Mouse (Mus musculus): ENCODE measurements around the gene Nrp1. TPM values are rescaled to one million over a fixed set of nuclear protein-coding genes. Genes with fewer than 3 reads are reported as not detected.

Gene Nrp1
- total RNA-seq, 2 experiments from 2014 or later = 60.4 to 72.9 TPM

DNA sequence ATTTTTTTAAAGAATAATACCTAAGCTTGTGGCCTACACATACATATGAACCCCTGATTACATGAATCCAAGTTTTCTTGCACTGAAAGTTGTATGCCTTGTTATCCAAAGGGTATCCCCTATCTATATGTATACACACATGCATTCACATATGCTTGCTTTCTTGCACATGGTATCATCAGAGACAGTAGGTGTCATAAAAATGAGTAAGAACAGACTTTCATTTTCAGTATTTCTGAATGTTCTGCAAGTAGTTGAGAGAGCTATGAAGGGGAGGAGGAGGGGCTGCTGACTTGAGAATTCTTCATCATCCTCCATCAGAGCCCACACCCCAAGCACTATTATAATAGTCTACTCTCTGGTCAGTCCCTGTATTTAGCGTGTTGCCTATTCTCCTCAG lies 62.0 kb downstream of the Nrp1 start:
- DNase-seq = no peak

DNA sequence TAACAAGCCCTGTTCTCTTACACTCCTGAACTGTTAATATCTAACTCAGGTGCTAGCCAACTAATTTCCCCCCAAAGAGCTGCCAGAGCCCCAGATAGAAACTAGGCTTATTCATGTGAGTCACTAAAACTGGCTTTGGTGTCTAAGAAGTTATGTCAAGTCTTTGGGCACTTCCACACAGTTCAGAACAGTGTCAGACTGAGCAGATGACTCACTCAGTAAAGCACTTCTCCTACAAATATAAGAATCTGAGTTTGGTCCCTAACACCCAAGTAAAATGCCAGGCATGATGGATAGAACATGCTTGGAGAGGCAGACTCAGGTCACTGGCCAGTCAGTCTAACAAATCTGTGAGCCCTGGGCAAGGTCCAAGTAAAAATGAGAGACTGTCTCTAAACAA lies 65.4 kb downstream of the Nrp1 start:
- DNase-seq = no peak

DNA sequence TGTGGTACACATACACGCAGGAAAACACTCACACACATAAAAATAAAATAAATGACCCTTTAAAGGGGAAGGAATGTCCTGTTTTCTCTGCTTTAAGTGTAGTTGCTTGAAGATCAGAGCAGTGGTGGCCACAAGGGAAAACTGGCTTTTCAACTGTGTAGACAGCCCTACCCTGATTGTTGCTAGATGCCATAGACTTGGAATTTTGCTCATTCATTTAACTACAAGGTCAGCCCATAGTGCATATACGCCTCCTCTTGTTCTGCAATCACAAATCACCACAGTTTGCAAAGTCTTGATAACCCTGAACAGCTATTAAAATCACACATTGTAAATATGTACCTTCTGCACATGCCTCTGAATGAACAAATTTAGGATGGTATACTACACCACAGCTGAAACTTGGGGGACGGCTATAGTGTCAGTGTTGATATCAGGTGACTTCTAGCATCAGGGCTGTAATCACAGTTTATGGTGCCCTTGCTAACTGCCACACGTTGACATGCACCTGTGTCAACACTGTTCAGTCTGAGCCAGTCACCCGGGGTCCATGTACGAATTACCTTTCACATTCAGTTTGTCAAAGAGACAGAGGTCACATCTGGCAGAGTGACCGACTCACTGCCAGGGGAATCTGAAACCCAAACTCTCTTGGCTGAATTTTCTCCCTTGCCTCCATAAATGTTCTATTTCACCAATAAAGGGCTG lies 66.4 kb downstream of the Nrp1 start:
- no peak for DNase-seq

DNA sequence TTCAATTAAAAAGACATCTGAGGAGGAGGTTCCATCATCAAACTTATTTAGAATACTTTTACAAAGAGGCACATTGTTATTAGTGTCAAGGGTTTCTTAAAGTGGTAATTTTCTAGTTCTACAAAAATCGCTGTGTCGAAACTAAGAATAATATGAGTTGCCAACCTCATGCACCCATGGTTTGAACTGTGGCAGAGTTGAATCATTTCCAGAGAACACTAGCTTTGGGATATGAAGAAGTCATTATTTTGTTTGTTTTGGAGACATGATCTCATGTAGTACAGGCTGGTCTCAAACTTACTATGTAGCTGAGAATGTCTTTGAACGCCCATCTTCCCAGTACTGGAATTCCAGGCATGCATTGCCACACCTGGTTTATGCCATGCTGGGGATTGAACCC lies 68.7 kb downstream of the Nrp1 start:
- DNase-seq = no peak

DNA sequence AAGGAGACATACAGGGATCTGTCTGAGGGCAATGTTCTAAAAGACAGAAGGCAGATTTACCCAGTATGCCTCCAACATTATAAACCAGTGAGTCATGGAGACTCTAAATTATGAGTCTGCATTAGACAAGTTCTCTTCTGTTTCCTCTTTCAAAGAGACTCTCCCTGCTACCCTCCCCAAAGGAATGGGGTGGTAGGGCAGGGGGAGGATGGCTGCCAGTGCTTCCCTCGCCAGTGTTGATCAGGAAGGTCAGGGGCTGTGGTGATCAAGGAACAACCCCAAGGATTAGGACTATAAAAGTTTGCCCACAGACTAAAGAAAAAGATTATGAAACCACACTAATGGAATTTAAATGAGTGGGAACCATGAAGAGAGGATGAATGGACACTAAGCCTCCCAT lies 70.6 kb downstream of the Nrp1 start:
- DNase-seq = no peak

DNA sequence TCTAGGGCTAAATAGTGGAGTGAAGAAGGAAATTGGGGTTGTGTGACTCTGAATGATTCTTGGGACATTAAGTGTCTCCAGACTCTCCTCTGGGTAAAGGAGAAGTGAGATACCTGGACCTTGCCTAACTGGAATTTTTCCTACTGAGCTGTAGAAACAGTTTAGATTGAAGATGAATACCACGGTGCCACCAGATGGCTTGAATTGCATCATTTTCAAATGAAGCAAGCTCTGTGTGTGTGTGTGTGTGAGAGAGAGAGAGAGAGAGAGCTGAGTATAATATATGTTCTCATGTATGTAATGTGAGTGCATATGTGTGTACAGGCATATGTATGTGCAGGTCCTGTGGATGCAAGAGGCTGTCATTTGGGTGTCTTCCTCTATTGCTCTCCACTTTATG lies 72.7 kb downstream of the Nrp1 start:
- no peak for DNase-seq

DNA sequence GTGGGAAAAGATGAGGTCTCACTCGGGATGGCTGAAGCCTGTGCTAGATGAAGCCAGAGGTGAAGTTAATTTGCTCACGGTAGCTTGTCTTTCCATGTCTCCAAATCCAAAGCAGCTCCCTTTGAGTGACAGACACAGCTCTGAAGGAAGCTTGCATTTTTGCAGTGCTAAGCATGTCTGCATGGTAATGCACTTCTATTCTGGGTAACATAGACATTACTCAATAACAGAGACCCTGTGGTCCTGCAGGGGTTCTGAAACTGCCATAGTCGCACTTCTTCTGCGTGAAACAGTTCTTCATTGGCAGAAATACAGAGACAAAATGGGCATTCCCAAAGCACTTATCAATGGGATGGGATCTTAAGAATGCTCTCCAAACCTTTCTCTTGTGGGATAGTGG lies 77.3 kb downstream of the Nrp1 start:
- no peak for DNase-seq

DNA sequence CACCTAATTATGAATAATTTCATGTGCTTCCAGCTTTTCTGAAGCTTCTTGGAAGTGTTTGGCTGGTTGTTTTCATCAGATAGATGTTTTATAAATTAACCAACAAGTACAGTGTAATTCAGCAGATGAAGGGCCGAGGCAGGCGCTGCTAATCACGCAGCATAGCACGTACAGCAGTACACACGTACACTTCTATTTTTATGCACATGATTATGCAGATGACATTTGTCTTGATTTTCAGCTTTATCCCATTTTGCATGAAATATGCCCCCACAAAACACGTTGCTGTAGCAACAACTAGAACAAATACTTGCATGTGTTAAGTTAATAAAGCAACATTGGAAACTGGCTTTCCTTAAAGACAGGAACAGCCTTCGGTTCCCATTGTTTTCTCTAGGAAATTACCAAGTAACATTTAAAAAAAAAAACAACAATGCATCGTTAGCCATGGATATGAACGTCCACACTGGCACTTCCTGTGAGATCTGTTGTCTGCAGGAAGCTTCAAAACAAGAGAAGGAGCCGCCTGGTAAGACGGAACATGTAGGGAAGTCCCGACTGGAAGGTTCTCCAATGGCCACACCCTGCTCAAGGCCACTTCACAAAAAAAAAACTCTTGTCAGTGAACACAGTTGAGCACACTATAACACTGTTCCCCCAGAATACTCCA lies 78.9 kb downstream of the Nrp1 start:
- DNase-seq = no peak

DNA sequence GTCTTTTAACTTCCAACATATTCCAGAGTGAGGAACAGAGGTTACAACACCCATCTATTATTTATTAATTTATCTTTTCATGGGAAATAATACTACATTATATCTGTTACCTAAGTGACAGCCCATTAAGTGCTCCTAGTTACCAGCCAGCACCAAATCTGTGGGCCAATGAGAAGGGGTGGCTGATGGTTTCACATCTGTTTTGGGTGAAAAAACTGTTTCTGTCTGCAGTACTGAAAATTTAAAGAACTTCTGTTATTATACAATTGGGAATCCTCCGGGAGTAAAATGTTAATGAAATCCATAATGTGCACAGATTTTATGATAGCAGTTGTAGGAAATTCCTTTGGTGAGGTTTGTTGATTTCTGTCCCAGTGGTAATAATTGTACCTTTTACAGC lies 83.0 kb downstream of the Nrp1 start:
- no peak for DNase-seq

DNA sequence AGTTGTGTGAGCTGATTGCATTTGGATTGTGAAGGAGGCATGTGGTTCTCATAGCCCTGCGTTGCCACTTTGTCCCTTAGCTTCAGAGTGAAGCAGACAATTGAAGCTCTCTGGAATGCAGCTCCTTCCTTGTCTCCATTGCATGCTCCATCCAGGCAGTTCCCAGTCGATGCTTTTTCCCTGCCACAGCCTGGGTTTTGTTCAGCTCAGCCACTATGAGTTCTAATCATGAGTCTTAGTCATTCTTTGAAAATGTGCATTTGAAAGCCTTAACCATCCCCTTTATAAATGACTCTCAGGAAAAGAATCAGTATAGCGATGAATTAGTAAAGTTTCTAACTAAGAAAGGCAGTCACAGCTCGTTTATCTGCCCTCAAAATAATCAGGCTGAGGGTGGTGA lies 87.2 kb downstream of the Nrp1 start:
- no peak for DNase-seq

DNA sequence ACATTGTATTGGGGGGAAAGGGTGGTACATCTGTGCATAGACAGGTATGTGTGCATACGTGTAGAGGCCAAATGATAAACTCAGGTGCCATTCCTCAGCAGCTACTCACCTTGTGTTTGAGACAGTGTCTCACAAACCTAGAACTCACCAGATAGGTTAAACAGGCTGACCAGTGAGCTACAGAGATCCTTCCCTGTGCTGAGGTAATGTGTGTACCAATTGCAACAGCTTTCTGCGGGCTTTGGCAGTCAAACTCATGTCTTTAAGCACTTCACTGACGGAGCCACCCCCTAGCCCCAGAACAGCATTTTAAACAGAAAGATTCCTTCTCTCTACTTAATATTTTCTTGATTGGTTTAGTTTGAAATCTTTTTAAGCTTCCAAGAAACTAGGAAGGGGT lies 88.2 kb downstream of the Nrp1 start:
- no peak for DNase-seq

DNA sequence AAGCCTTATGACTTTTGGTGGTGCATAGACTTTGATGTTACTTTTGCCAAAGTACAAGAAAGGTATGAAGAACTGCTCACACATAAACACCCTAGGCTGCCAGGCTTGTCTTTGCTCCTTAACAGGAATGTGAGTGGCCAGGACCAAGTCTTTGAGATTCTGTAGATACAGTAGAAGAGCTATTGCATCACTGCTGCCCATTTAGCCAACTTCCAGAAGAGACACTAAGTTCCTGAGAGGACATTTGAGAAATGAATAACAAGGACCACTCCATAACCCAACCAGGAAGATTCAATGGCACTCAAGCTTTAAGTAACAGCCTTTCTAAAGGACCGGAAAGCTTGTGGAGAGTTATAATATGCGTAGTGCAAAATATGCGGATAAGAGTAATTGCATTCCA lies 88.9 kb downstream of the Nrp1 start:
- no peak for DNase-seq

DNA sequence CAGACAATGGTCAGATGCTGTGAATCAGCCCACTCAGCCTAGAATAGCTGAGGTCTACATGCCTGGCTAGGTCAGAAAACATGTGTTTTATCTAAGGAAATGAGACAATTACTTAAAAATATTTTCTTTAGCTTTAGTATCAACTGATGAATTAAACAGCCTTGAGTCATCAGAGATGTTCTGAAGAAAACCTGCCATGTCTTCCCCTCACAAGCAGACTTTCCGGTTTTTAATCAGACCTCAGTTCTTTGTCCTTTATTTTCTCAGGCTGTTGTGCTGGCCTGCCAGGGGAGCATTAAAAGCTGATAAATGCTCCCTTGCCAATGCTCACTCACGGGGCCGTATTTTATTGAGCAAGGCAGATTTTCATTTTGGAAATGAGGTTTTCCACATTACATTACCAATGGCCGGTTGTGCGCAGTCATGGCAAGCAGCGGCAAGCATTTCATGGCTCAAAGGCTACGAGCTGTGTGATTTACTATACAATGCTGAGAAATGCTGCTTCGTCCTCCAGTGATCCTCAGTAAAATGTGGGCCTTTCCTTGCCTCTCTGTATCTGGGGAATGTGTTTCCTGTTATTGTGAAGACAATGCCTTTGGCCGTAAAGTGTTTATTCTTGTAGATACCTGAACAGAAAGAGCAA lies 92.1 kb downstream of the Nrp1 start:
- no peak for DNase-seq

DNA sequence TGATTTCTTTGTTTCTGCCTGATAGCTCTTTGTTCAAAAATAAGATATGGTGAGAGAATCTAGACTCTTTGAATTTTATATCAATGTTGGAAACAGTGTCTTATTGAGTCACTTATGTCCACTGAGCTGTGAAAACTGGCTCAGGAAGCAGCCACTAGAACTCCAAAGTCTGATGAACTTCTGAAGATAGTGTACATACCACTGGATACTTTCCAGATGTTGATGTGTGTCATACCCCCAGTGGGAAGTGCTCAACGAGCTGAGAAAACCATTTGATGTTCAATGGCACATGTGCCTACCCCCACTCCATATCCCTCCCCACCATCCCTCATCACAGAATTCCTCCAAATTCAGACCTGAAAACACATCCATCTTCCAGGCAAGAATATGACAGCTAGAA lies 92.7 kb downstream of the Nrp1 start:
- DNase-seq = no peak

DNA sequence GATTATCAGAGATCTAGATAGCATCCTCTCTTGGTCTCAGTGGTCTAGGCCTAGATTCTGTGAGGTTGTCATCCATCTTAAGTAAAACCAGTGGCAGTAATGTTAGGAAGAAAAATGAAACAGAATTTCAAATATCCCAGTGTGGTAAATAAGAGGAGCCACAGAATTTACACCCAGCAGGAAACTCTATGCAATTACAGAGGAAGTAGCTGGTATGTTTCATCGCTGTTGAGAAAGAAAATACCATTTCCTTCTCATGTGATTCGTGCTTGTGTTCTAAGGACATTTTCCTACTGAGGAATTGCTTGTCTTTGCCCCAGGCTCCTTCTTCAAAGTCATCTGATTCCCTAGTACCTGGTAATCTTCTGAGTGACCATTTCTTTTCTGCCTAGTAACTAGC lies 95.1 kb downstream of the Nrp1 start:
- no peak for DNase-seq

DNA sequence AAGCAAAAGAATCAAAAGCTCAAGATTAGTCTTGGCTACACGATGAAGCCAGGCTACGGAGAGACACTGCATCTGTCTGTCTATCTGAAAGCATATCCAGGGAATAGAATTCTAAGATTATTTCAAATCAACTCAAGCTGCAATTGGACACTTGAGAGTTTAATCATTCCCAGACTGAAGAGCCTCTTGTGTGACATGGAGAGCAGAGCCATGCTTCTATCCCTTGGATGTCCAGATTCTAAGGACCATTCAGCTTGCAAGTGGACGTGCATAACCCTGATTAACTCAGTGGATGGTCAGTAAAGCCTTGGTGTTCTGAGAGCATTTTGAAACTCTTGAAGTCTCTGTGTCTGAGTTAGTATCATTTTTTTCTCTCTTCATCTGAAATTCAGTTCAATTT lies 95.6 kb downstream of the Nrp1 start:
- DNase-seq = no peak

DNA sequence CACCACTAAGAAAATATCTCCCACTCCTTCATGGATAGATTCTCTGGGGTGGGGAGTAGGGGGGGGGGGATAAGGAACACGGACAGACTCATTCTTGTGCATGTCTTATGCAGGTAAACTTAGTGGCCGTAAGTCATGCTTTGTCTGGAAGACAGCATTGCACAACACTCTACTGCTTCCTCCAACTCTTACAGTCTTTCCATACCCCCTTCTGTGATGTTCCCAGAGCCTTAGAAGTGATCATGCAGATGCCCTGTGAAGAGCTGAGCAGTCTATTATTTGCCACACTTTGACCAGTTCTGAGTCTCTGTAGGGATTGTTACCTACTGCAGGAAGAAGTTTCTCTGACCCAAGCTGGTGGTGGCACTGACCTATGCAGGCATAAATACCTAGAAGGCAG lies 98.9 kb downstream of the Nrp1 start:
- DNase-seq = no peak

DNA sequence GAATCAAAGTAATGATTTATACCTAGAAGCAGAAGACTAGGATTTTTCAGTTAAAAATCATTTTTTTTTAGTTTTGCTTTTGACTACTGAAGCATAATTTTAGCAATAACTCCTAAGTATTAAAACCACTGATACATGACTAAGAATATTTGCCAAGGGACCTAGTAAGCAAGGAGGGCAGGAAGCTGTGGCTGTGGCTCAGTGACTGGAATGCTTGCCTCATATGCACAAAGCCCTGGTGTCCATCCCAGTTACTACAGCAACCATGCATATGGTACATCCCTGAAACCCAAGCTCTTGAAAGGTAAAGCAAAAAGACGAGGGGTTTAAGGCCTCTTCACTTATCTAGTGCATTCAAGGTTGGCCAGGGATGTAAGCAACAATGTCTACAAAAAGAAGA lies 101.3 kb downstream of the Nrp1 start:
- no peak for DNase-seq

DNA sequence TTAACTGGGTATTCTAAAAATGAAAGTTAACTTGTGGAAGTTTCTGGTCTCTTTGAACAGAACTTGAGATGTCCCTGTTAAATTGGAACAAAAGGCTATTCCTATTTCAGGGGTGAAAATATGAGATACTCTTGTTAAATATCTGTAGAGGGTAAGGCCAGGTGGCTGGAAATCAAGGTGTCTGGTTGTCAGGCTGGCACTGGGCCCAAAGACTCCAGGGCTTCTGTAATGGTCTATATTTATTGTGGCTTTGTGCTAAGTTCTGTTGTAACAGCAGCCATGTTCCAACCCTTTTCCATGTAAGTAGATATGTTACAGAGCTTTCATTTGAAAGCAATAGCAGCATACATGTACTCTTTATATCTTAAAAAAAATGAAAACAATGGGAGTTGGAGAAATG lies 103.3 kb downstream of the Nrp1 start:
- DNase-seq = peak; percentile 21

DNA sequence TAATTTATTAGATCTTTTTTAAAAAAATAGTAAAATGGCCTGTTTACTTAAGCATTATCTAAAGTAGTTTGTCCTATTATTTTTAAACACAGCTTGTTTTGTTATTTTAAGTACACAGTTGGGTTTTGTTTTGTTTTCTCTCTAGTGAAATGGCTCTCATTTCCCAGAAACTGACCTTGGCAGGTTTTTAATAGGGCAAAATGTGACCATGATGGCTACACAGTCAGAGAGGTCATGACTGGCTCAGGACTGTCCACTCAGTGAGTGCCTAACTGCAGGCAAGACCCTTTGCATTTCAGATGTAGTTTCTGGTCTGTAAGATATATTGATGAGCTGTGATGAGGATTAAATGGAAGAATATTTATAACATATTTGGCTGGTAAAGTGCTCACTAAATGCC lies 104.8 kb downstream of the Nrp1 start:
- no peak for DNase-seq

DNA sequence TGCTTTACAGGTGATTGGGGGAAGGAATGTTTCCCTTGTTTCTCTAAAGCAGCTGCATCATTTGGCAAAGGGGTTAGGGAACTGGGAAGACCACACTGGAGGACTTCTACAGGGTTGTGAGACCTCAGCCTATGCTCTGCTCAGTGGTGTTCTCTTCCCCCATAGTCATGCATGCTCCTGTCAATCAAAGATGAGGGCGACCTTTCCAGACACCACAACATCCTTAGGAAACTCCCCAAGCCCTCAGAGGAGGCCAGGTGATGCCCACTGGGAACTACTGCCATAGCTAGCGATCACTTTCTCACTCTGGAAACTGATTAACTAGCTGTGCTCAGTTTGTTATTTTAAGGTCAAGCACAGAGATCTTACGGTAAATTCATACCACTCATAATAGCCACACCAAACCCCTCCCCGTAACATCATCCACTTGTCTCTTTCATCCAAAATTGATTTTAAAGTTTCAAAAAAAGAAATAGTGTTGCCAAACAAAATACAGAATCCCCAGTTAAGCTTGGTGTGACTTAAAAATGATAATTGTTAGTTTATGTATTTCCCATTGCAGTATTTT lies 105.7 kb downstream of the Nrp1 start:
- no peak for DNase-seq

DNA sequence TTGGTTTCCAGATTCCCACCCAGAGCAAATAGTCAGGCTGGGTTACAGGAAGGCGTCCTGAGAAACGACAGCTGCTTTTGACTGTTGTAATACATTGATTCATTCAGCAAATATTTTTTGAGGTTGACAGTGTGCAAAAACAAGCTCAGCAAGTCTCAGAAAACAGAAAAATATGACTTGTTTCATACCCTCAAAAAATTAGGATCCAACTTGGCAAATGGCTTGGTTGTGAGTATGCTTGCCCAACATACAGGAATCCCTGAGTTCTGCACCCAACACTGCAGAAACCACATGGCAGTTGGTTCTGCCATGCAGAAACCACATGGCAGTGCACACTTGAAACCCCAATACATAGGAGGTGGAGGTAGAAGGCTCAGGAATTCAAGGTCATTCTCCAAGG lies 107.1 kb downstream of the Nrp1 start:
- no peak for DNase-seq

DNA sequence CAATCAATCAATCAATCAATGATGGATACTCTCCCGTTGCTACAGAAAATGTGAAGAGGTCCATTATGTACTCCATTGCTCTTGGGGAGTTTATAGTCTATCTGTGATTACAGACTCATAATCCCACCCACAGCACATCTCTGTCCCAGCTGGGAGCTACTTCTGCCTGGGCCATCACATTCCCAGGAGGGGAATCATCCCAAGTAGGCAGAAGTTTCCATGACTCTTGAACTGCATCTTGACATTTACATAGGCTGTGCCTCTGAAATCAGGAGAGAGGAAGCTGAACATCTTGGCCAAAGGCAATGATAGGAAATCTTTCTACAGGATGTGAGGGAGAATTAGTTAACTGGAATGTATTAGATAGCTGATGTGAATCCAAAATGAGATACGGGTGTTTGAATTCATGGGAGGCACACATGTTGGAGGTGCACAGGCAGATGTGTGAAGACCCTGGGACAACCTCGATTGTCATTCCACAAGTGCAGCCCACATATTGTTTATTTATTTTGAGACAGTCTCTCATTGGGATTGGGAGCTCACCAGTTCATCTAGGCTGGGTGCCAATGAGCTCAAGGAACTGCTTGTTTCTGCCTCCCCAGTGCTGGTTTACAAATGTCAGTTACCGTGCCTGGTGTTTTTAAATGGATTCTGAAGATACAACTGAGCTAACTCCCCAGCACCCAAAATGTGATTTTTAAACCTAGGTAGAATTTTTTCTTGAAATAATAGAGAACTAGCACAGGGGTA lies 108.5 kb downstream of the Nrp1 start:
- DNase-seq = no peak

All from gastrocnemius, postnatal 10 days (tissue).